Mouse (Mus musculus) embryonic fibroblast, embryonic 13.5 days (primary cell): ENCODE results near the gene Vdac2.

Experiments used
- CTCF ChIP-seq: IDR thresholded peaks from 2 replicates; pipeline ENCODE4 v1.5.1; 2011; ENCODE audit warnings: mild to moderate bottlenecking, control low read depth, low read length, moderate library complexity, borderline replicate concordance; ENCODE audit not compliant: insufficient read depth
- POLR2A ChIP-seq: IDR thresholded peaks from 2 replicates; pipeline ENCODE4 v1.6.1; 2011; ENCODE audit warnings: low read depth, mild to moderate bottlenecking, control low read depth, low read length, moderate library complexity

DNA sequence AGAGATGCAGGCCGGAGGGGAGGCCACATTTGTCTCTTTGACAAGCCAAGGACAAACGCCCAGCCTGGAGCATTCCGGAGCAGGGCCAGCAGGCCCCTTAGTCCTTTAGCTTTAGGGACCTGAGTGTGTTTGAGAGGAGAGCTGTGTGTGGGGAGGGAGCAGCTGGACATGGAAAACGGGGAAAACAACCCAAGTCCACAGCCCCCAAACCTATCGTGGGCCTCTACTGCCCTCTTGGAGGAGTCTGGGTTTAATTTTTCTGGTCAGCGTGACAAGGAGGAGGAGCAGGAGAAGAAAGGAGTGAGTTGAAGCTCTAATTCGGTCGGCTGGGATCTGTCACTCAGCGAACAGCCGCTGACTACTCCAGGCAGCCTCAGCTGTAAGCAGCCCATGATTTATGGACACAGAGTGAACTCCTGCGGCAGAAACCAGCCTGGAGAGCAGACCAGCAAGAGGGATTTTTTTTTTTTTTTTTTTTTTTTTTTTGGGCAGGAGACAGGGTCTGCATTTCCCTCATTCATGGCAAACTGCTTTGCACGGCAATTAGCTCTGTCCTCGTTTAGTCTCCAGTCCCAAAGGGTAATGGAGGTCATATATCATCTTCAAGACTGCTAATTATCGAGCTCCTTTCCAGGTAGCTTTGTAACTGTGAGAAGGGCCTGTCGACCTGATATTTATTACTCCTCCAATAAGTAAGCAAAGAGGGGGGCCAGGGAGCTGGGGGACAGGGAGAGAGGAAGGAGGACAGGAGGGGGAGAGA lies 66.7 kb downstream of the Vdac2 start:
- no peak for TF ChIP-seq CTCF
- TF ChIP-seq POLR2A = no peak
